Mouse (Mus musculus) liver, postnatal 0 days (tissue): Measurements from ENCODE around the gene Fmod.

Source experiments
- CTCF ChIP-seq: sonication (generic); IDR thresholded peaks from 2 replicates; pipeline ENCODE4 v1.5.1; 2016; ENCODE audit warnings: antibody characterized with exemption, low read depth
- EP300 ChIP-seq: IDR thresholded peaks from 2 replicates; pipeline ENCODE4 v1.6.1; 2016; ENCODE audit warnings: antibody characterized with exemption, low read depth, mild to moderate bottlenecking

DNA sequence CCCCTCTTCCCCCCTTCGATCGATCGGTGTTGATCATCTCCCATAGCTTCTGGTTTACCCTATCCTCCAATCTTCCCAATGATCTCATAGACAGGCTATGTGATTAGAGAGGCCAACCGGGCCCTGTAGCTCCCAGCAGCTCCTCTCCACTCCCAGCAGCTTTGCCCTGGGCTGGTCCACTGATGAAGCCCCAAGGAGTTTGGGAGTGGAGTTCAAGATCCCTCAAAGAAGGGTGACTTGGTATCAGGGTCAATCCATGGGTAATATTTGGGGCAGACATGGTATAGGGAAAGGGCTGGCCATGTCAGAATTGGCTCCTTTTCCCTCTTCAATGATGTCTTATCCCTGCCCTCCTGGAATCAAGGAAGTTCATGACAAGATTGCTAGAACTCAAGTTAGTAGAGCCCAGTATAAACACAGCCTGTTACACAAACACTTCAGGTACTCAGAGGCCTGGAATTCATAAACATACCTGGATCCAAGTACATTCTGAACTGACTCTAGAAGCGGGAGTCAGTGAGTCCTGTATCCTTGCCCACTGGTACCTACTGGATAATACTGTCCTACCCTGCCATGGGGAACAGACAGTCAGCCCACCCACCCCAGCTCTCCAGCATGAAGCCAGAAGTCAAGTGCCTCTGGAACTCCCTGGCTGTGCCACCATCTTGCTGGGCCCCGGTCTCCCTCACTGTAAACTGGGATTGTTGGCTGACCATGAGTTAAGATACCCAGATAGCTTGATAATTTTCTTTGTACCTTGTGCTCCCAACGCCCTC lies 60.2 kb downstream of the Fmod start:
- TF ChIP-seq CTCF (no peak), EP300 (no peak)
